Mouse (Mus musculus) MEL (cell line): ENCODE data around the gene Mpl. TPM values are rescaled to one million over a fixed set of nuclear protein-coding genes. Genes with fewer than 3 reads are reported as not detected.

ENCODE experiments used
- DNase-seq: peaks from one replicate; pipeline ENCODE4 v3.0.0; 2011; ENCODE audit warnings: low read depth, low spot score
- H3K27ac ChIP-seq: 2 replicates; pipeline ENCODE4 v1.5.1; 2012; ENCODE audit warnings: low read depth, mild to moderate bottlenecking, control low read depth, low read length, moderate library complexity; ENCODE audit not compliant: control insufficient read depth
- H3K27me3 ChIP-seq, 2 experiments: fragments of 150-350 bp in 1 of 2; sonication (generic) in 1 of 2; 2 replicates each; pipeline ENCODE4 v1.6.1; 2012; ENCODE audit warnings: low read length in 2 of 2, mild to moderate bottlenecking in 2 of 2, improper control_type of control experiment in 1 of 2, moderate library complexity in 1 of 2; ENCODE audit not compliant: insufficient read depth in 2 of 2, control insufficient read depth in 1 of 2
- H3K36me3 ChIP-seq, 2 experiments: 2 replicates each; pipeline ENCODE4 v1.6.1; 2012 to 2014; ENCODE audit warnings: low read length in 2 of 2, improper control_type of control experiment in 1 of 2, inconsistent platforms in 1 of 2, mild to moderate bottlenecking in 1 of 2; ENCODE audit not compliant: insufficient read depth in 2 of 2, control insufficient read depth in 1 of 2
- H3K4me1 ChIP-seq, 2 experiments: fragments of 150-350 bp in 1 of 2; sonication (generic) in 1 of 2; 2 replicates each; pipeline ENCODE4 v1.6.1; 2012; ENCODE audit warnings: low read length in 2 of 2, improper control_type of control experiment in 1 of 2, mild to moderate bottlenecking in 1 of 2; ENCODE audit not compliant: insufficient read depth in 2 of 2, control insufficient read depth in 1 of 2
- H3K4me3 ChIP-seq, 2 experiments: fragments of 150-350 bp in 1 of 2; sonication (generic) in 1 of 2; 2 replicates each; pipeline ENCODE4 v1.5.1; 2012; ENCODE audit warnings: low read depth in 2 of 2, low read length in 2 of 2, mild to moderate bottlenecking in 2 of 2, moderate library complexity in 2 of 2, control low read depth in 1 of 2, improper control_type of control experiment in 1 of 2; ENCODE audit not compliant: control insufficient read depth in 1 of 2, insufficient read depth in 1 of 2
- H3K79me2 ChIP-seq: 2 replicates; pipeline ENCODE4 v1.6.1; 2012; ENCODE audit warnings: mild to moderate bottlenecking, low read length, moderate library complexity; ENCODE audit not compliant: control insufficient read depth, poor library complexity, insufficient read depth
- H3K9ac ChIP-seq: 2 replicates; pipeline ENCODE4 v1.6.1; 2012; ENCODE audit warnings: low read depth, mild to moderate bottlenecking, control low read depth, low read length, moderate library complexity; ENCODE audit not compliant: control insufficient read depth, poor library complexity, severe bottlenecking
- H3K9me3 ChIP-seq: fragments of 150-350 bp; sonication (generic); replicated peaks from 2 replicates; pipeline ENCODE4 v1.6.1; 2012; ENCODE audit warnings: mild to moderate bottlenecking, low read length, improper control_type of control experiment, moderate library complexity; ENCODE audit not compliant: insufficient read depth
- BHLHE40 ChIP-seq: IDR thresholded peaks from 2 replicates; pipeline ENCODE4 v1.6.1; 2012; ENCODE audit warnings: low read depth, mild to moderate bottlenecking, inconsistent platforms, low read length, improper control_type of control experiment, borderline replicate concordance
- CHD1 ChIP-seq: IDR thresholded peaks from 2 replicates; pipeline ENCODE4 v1.6.1; 2012; ENCODE audit warnings: low read depth, mild to moderate bottlenecking, inconsistent platforms, low read length, improper control_type of control experiment
- CTCF ChIP-seq, 3 experiments: IDR thresholded peaks in 2 of 3; conservative IDR thresholded peaks in 1 of 3; 2 replicates each; pipeline ENCODE4 v1.5.1; 2011 to 2012; ENCODE audit warnings: low read length in 3 of 3, low read depth in 2 of 3, mild to moderate bottlenecking in 2 of 3, improper control_type of control experiment in 1 of 3, inconsistent platforms in 1 of 3, mixed read lengths in 1 of 3, moderate library complexity in 1 of 3; ENCODE audit not compliant: control insufficient read depth in 1 of 3, insufficient read depth in 1 of 3, poor library complexity in 1 of 3, severe bottlenecking in 1 of 3
- E2F4 ChIP-seq: IDR thresholded peaks from 2 replicates; pipeline ENCODE4 v1.6.1; 2011; ENCODE audit warnings: low read depth, low read length, improper control_type of control experiment, borderline replicate concordance
- ELF1 ChIP-seq: IDR thresholded peaks from 2 replicates; pipeline ENCODE4 v1.6.1; 2014; ENCODE audit warnings: low read depth, mild to moderate bottlenecking, inconsistent platforms, low read length, improper control_type of control experiment, moderate library complexity
- EP300 ChIP-seq, 2 experiments: IDR thresholded peaks; 2 replicates each; pipeline ENCODE4 v1.6.1; 2011; ENCODE audit warnings: improper control_type of control experiment in 2 of 2, low read length in 2 of 2, low read depth in 1 of 2, mild to moderate bottlenecking in 1 of 2
- KAT2A ChIP-seq: conservative IDR thresholded peaks from 2 replicates; pipeline ENCODE4 v1.6.1; 2012; ENCODE audit warnings: low read depth, low read length, improper control_type of control experiment, inconsistent platforms
- MAFK ChIP-seq: IDR thresholded peaks from 2 replicates; pipeline ENCODE4 v1.6.1; 2011; ENCODE audit warnings: low read depth, mild to moderate bottlenecking, low read length, improper control_type of control experiment, borderline replicate concordance
- MAX ChIP-seq: IDR thresholded peaks from 2 replicates; pipeline ENCODE4 v1.6.1; 2011; ENCODE audit warnings: low read length, improper control_type of control experiment
- NELFE ChIP-seq: IDR thresholded peaks from 2 replicates; pipeline ENCODE4 v1.6.1; 2011; ENCODE audit warnings: low read depth, low read length, improper control_type of control experiment
- NRF1 ChIP-seq: IDR thresholded peaks from 2 replicates; pipeline ENCODE4 v1.6.1; 2014; ENCODE audit warnings: low read depth, mild to moderate bottlenecking, inconsistent platforms, low read length, improper control_type of control experiment, moderate library complexity; ENCODE audit not compliant: poor library complexity, insufficient read depth, severe bottlenecking
- POLR2A ChIP-seq, 2 experiments: IDR thresholded peaks; 2 replicates each; pipeline ENCODE4 v1.6.1; 2011 to 2012; ENCODE audit warnings: low read length in 2 of 2, mild to moderate bottlenecking in 2 of 2, control low read depth in 1 of 2, improper control_type of control experiment in 1 of 2, low read depth in 1 of 2, moderate library complexity in 1 of 2; ENCODE audit not compliant: control insufficient read depth in 1 of 2, insufficient read depth in 1 of 2, poor library complexity in 1 of 2
- POLR2AphosphoS2 ChIP-seq: IDR thresholded peaks from 2 replicates; pipeline ENCODE4 v1.6.1; 2011; ENCODE audit warnings: low read length, improper control_type of control experiment
- POLR2AphosphoS5 ChIP-seq: IDR thresholded peaks from 2 replicates; pipeline ENCODE4 v1.6.1; 2012; ENCODE audit warnings: low read depth, borderline replicate concordance, mild to moderate bottlenecking, inconsistent platforms, low read length, moderate library complexity, mixed read lengths
- RAD21 ChIP-seq: IDR thresholded peaks from 2 replicates; pipeline ENCODE4 v1.6.1; 2011; ENCODE audit warnings: mild to moderate bottlenecking, low read depth, low read length, improper control_type of control experiment
- RCOR1 ChIP-seq: IDR thresholded peaks from 2 replicates; pipeline ENCODE4 v1.6.1; 2012; ENCODE audit warnings: low read depth, mild to moderate bottlenecking, inconsistent platforms, low read length, improper control_type of control experiment
- SIN3A ChIP-seq: IDR thresholded peaks from 2 replicates; pipeline ENCODE4 v1.6.1; 2012; ENCODE audit warnings: low read length, improper control_type of control experiment, inconsistent platforms
- SMC3 ChIP-seq: IDR thresholded peaks from 2 replicates; pipeline ENCODE4 v1.6.1; 2011; ENCODE audit warnings: low read depth, low read length, improper control_type of control experiment
- TAL1 ChIP-seq: IDR thresholded peaks from 2 replicates; pipeline ENCODE4 v1.6.1; 2012; ENCODE audit warnings: mild to moderate bottlenecking, inconsistent platforms, low read length, moderate library complexity, mixed read lengths
- TCF12 ChIP-seq: IDR thresholded peaks from 2 replicates; pipeline ENCODE4 v1.6.1; 2014; ENCODE audit warnings: low read depth, mild to moderate bottlenecking, inconsistent platforms, low read length, improper control_type of control experiment, moderate library complexity
- UBTF ChIP-seq: IDR thresholded peaks from 2 replicates; pipeline ENCODE4 v1.6.1; 2012; ENCODE audit warnings: low read depth, mild to moderate bottlenecking, inconsistent platforms, low read length, improper control_type of control experiment, moderate library complexity, borderline replicate concordance; ENCODE audit not compliant: insufficient read depth
- USF1 ChIP-seq: IDR thresholded peaks from 2 replicates; pipeline ENCODE4 v1.6.1; 2014; ENCODE audit warnings: low read depth, mild to moderate bottlenecking, inconsistent platforms, low read length, improper control_type of control experiment, moderate library complexity
- polyA plus RNA-seq, 2 experiments: library from polyadenylated mRNA; stranded (reverse) in 1 of 2; unstranded in 1 of 2; fragments of >175 nt in 1 of 2; fragments of >200 nt in 1 of 2; gene quantifications; 2 replicates each; pipeline versions ENCODE4 v1.2.1 to v1.2.4; 2012; ENCODE audit warnings: low replicate concordance in 2 of 2, low read depth in 1 of 2; ENCODE audit not compliant: insufficient read length in 2 of 2, insufficient read depth in 1 of 2, missing spikeins in 1 of 2
- total RNA-seq: library from RNA; depleted of rRNA; stranded (reverse); fragments of 300-350 nt; gene quantifications from 2 replicates; pipeline ENCODE4 v1.2.3, GENCODE M21; 2012; rRNA removed

Gene Mpl
- total and polyA plus RNA-seq, 3 experiments: 0.04 TPM; not detected in 1

DNA sequence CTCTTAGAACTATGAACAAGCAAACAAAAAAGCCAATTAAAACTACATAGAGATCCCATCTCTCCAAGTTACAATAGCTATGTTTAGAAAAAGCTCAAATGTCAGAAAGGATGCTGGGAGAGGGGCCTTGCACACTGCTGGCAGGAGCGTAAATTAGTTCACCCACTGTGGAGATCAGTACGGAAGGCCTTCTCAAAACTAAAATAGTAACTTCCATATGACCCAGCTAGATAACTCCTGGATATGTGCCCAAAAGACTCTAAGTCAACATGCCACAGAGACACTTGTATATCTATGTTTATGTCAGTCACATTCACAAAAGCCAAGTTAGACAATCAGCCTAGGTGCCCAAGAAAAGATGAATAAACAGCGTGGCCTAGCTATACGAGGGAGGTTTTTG, 62.0 kb downstream of the Mpl start (continued):
- TF ChIP-seq RCOR1: 0 out of 2 replicates have a peak, but pooled peaks have one; percentile 32
- 0 out of 2 replicates have a peak, but pooled peaks have one; percentile 19 for TF ChIP-seq KAT2A
- peak; percentile 76 to 80 for TF ChIP-seq EP300 (IDR thresholded peaks at IDR 0.05; ENCODE audit: low read depth in 1 of 2, low read length in 2 of 2)
- TF ChIP-seq POLR2AphosphoS2: no peak
- peak; percentile 62 for TF ChIP-seq MAX
- peak; percentile 92 for TF ChIP-seq SIN3A
- TF ChIP-seq POLR2A (IDR thresholded peaks at IDR 0.05; ENCODE audit: control insufficient read depth in 1 of 2, insufficient read depth in 1 of 2, low read depth in 1 of 2, low read length in 2 of 2, poor library complexity in 1 of 2): no peak
- peak; percentile 34; the same call in 1 of the 2 replicates for TF ChIP-seq BHLHE40
- TF ChIP-seq RAD21: no peak
- no peak for TF ChIP-seq NELFE
- no peak for TF ChIP-seq UBTF
- no peak for TF ChIP-seq POLR2AphosphoS5
- TF ChIP-seq USF1: peak; percentile 39; the same call in 1 of the 2 replicates
- TF ChIP-seq SMC3: no peak; the same call in 1 of the 2 replicates
- no peak for TF ChIP-seq MAFK
- no peak for TF ChIP-seq NRF1

DNA sequence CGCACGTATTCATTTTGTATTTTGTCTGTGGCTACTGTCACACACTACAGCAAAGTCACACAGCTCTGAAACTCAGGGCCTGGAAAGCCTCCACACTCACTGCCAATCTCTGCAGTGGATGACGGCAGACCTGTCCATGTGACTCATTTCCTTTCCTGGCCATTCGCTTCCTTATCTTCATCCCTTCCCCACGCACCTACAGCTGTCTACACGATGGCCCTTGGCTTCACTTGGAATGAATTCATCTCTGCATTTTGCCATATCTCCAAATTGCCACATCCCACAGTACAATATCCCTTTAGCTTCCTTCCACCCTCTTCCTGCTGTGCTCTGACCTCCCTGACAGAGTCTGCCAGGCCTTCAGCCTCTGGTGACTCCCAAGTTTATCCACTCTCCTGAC, 62.8 kb downstream of the Mpl start:
- H3K79me2 ChIP-seq: no peaks in the 10 kb centered on the region
- H3K4me3 ChIP-seq: no peak overlapping the region
- peaks cover 0 to 12% of the 10 kb centered on the region in 2 experiments; a peak in 3 of 4 replicates for H3K36me3 ChIP-seq
- no peak for DNase-seq
- no peaks in the 10 kb centered on the region for H3K27me3 ChIP-seq
- TF ChIP-seq SMC3 (no peak), MAX (no peak), ELF1 (no peak), E2F4 (no peak), CHD1 (no peak), TCF12 (no peak), TAL1 (no peak), CTCF (IDR thresholded peaks at IDR 0.05 in 2 of 3, conservative IDR thresholded peaks at IDR 0.05 in 1 of 3; ENCODE audit: control insufficient read depth in 1 of 3, insufficient read depth in 1 of 3, low read depth in 2 of 3, low read length in 3 of 3, poor library complexity in 1 of 3, severe bottlenecking in 1 of 3) (no peak), SIN3A (no peak)
- H3K9ac ChIP-seq: no peak overlapping the region
- no peak overlapping the region for H3K27ac ChIP-seq
- H3K4me1 ChIP-seq: peaks cover 8 to 9% of the 10 kb centered on the region in 2 experiments
- H3K9me3 ChIP-seq: no peaks in the 10 kb centered on the region

Other genes with a start within 250 kb of the Mpl start
- 0.04 TPM in 1 of 2 replicates, not detected in the other for gene Ptprf, start 166.1 kb downstream of the Mpl start, total RNA-seq
- not detected for gene Ptprf, start 166.1 kb downstream of the Mpl start, polyA plus RNA-seq
- 5.7 and 7.3 TPM in 2 replicates for gene Szt2, start 48.2 kb downstream of the Mpl start, total RNA-seq
- 10 to 100 TPM in 1 of 2 experiments, not detected in 1; 24.0 TPM for gene Szt2, start 48.2 kb downstream of the Mpl start, polyA plus RNA-seq
- gene Med8, start 48.2 kb downstream of the Mpl start, total RNA-seq: 143 and 159 TPM in 2 replicates
- gene Med8, start 48.2 kb downstream of the Mpl start, polyA plus RNA-seq: 100 to 1,000 TPM in 1 of 2 experiments, 10 to 100 TPM in 1; 84.2 to 134 TPM
- gene Elovl1, start 29.4 kb downstream of the Mpl start, total RNA-seq: 93.5 and 134 TPM in 2 replicates
- 100 to 1,000 TPM; 246 to 391 TPM for gene Elovl1, start 29.4 kb downstream of the Mpl start, polyA plus RNA-seq
- 189 and 211 TPM in 2 replicates for gene Cdc20, start 20.2 kb downstream of the Mpl start, total RNA-seq
- 100 to 1,000 TPM in 1 of 2 experiments, not detected in 1; 247 TPM for gene Cdc20, start 20.2 kb downstream of the Mpl start, polyA plus RNA-seq
- not detected in 2 replicates for gene Tie1, start 32.5 kb upstream of the Mpl start, total RNA-seq
- gene Tie1, start 32.5 kb upstream of the Mpl start, polyA plus RNA-seq: under 1 TPM in 1 of 2 experiments, not detected in 1; 0.03 TPM
- gene 2610528J11Rik, start 69.5 kb upstream of the Mpl start, total RNA-seq: not detected in 2 replicates
- not detected for gene 2610528J11Rik, start 69.5 kb upstream of the Mpl start, polyA plus RNA-seq
- 1.5 and 1.8 TPM in 2 replicates for gene Tmem125, start 86.5 kb upstream of the Mpl start, total RNA-seq
- gene Tmem125, start 86.5 kb upstream of the Mpl start, polyA plus RNA-seq: 1 to 10 TPM in 1 of 2 experiments, not detected in 1; 3.2 TPM
- not detected in 2 replicates for gene Cfap57, start 163.3 kb upstream of the Mpl start, total RNA-seq
- not detected for gene Cfap57, start 163.3 kb upstream of the Mpl start, polyA plus RNA-seq
- gene Ebna1bp2, start 163.3 kb upstream of the Mpl start, total RNA-seq: 313 and 357 TPM in 2 replicates
- 100 to 1,000 TPM in 1 of 2 experiments, not detected in 1; 378 TPM for gene Ebna1bp2, start 163.3 kb upstream of the Mpl start, polyA plus RNA-seq
- gene Olfr62, start 201.4 kb upstream of the Mpl start, total RNA-seq: not detected in 2 replicates
- not detected for gene Olfr62, start 201.4 kb upstream of the Mpl start, polyA plus RNA-seq
- not detected in 2 replicates for gene Olfr1342, start 235.2 kb upstream of the Mpl start, total RNA-seq
- gene Olfr1342, start 235.2 kb upstream of the Mpl start, polyA plus RNA-seq: not detected
- gene Olfr1341, start 246.0 kb upstream of the Mpl start, total RNA-seq: not detected in 2 replicates
- gene Olfr1341, start 246.0 kb upstream of the Mpl start, polyA plus RNA-seq: not detected